Mouse (Mus musculus) liver, postnatal 0 days (tissue): Measurements from ENCODE around the gene Taf1a. TPM values are rescaled to one million over a fixed set of nuclear protein-coding genes. Genes with fewer than 3 reads are reported as not detected.
A peak's percentile ranks its signal among the peaks of the same experiment; 100 is the strongest.

ENCODE experiments used
- ATAC-seq: fragments of 200-750 bp; cut with Nextera tagmentation; 2 replicates; pipeline ENCODE4 v1.8.0; 2017; ENCODE audit warnings: mild to moderate bottlenecking, moderate library complexity
- DNase-seq: peaks from one replicate; pipeline ENCODE4 v3.0.0-alpha.2; 2016
- H3K27ac ChIP-seq: fragments of 300-500 bp; sonication (generic); 2 replicates; pipeline ENCODE4 v1.5.1; 2014; ENCODE audit warnings: antibody characterized with exemption, moderate library complexity, mild to moderate bottlenecking, low read depth
- H3K27me3 ChIP-seq: fragments of 300-500 bp; sonication (generic); 2 replicates; pipeline ENCODE4 v1.6.1; 2014; ENCODE audit warnings: low read length, control low read depth, mixed read lengths; ENCODE audit not compliant: insufficient read depth
- H3K36me3 ChIP-seq: fragments of 300-500 bp; sonication (generic); replicated peaks from 2 replicates; pipeline ENCODE4 v1.6.1; 2014; ENCODE audit warnings: mild to moderate bottlenecking, control low read depth, low read length, moderate library complexity, mixed read lengths; ENCODE audit not compliant: insufficient read depth
- H3K4me1 ChIP-seq: fragments of 300-500 bp; sonication (generic); 2 replicates; pipeline ENCODE4 v1.6.1; 2014; ENCODE audit warnings: antibody characterized with exemption, mild to moderate bottlenecking, control low read depth; ENCODE audit not compliant: insufficient read depth
- H3K4me2 ChIP-seq: fragments of 300-500 bp; sonication (generic); 2 replicates; pipeline ENCODE4 v1.6.1; 2014; ENCODE audit warnings: low read depth, mild to moderate bottlenecking, low read length, moderate library complexity, mixed read lengths
- H3K4me3 ChIP-seq: fragments of 300-500 bp; sonication (generic); 2 replicates; pipeline ENCODE4 v1.5.1; 2014; ENCODE audit warnings: low read depth, low read length
- H3K9ac ChIP-seq: fragments of 300-500 bp; sonication (generic); replicated peaks from 2 replicates; pipeline ENCODE4 v1.6.1; 2014; ENCODE audit warnings: mild to moderate bottlenecking, moderate library complexity
- H3K9me3 ChIP-seq: fragments of 300-500 bp; sonication (generic); 2 replicates; pipeline ENCODE4 v1.6.1; 2016; ENCODE audit warnings: mild to moderate bottlenecking, control low read depth, low read length, mixed read lengths
- CTCF ChIP-seq: sonication (generic); IDR thresholded peaks from 2 replicates; pipeline ENCODE4 v1.5.1; 2016; ENCODE audit warnings: antibody characterized with exemption, low read depth
- EP300 ChIP-seq: IDR thresholded peaks from 2 replicates; pipeline ENCODE4 v1.6.1; 2016; ENCODE audit warnings: antibody characterized with exemption, low read depth, mild to moderate bottlenecking
- WGBS: fragments of 180-500 bp; shearing (Covaris S2); extraction: QIAGEN DNeasy Blood & Tissue Kit; methylation state at CpG from one replicate; pipeline ENCODE4 v1.1.7; 2014; ENCODE audit not compliant: insufficient replicate concordance; 5-methylcytosine and 5-hydroxymethylcytosine counted together
- polyA plus RNA-seq: library from polyadenylated mRNA; unstranded; fragments of >200 nt; fragmentation: Nextera tagmentation; extraction: Ambion mirVana; gene quantifications from 2 replicates; pipeline ENCODE4 v1.2.1, GENCODE M21; 2015

Gene Taf1a
- polyA plus RNA-seq, 1 experiment from 2014 or later, result 4.3 TPM

GRCm38 (mm10) chr1:183362301-183362700 is 26.5 kb upstream of the Taf1a start:
- Histone ChIP-seq H3K4me3 (no peak overlapping the region), H3K9ac (no peak overlapping the region), H3K36me3 (peaks cover 48% of the 10 kb centered on the region), H3K27ac (no peak overlapping the region), H3K4me2 (no peak overlapping the region), H3K4me1 (no peaks in the 10 kb centered on the region), H3K27me3 (no peaks in the 10 kb centered on the region), H3K9me3 (no peaks in the 10 kb centered on the region)
- 35% methylated on average over 5 of the region's 5 CpGs for whole genome bisulfite sequencing
- ATAC-seq (peak; percentile 25; the same call in 1 of the 2 replicates), DNase-seq (no peak)
- no peak for TF ChIP-seq CTCF
- 0 out of 2 replicates have a peak, but pooled peaks have one; percentile 35 for TF ChIP-seq EP300

DNA sequence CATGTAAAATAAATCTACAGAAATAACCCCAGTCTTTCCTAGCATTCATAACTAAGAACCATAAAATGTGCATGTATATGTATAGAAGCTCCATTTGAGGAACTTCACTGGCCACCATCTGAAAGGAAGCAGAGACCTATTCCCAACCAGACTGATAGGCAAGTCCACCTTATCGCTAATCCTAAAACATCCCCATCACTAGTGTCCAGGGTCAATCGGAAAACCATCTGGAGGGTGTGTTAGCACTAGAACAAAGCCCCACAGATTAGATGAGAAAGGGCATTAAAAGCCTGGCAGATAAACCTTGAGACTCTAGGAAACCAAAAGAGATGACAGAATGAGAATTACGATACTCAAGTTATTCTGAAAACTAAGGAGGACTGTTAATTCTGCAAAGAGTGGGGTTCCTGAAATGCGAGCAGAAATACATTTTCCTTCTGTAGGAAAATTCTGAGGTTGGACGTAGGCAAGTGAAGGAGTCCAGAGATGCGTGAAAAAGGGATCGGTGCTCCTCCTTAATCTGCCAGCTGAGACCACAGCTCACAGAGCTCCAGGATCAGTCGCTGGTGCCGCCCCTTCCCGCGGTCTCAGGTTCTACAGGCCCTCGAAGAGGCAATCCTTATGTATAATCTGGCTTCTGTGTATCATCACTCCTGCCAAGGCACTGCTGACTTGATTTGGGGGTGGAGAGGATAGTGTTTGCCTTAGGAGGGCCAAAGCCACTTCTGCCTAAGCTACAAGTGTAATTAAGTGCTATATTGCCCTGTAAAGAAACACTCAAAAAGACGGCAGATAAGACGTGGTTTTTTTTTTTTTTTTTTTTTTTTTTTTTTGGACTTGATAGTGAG is 25.8 kb upstream of the Taf1a start:
- no peak for ATAC-seq

DNA sequence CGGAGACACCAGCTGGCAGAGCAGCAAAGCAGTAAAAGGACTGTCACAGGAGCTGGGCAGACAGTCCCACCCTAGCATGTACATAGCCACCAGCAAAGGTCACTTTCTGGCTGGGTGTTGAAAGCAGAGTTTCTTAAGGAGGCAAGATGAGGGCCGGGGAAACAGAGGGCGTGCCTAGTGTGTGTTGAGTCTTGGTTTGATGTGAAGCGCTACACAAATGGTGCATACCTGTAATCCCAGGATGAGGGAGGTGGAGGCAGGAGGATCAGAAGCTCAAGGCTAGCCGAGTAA is 25.3 kb upstream of the Taf1a start:
- DNase-seq, result no peak
- ATAC-seq, result no peak
- no peak overlapping the region for H3K4me2 ChIP-seq
- H3K27ac ChIP-seq, result no peak overlapping the region
- TF ChIP-seq CTCF (no peak), EP300 (no peak)
- H3K9me3 ChIP-seq, result no peaks in the 10 kb centered on the region
- no peak overlapping the region for H3K9ac ChIP-seq
- no peak overlapping the region for H3K4me3 ChIP-seq
- no peaks in the 10 kb centered on the region for H3K27me3 ChIP-seq
- peaks cover 5% of the 10 kb centered on the region for H3K4me1 ChIP-seq
- WGBS, result 84% methylated on average over 5 of the region's 5 CpGs
- peaks cover 36% of the 10 kb centered on the region for H3K36me3 ChIP-seq

More for the DNA sequence above, 25.8 kb upstream of the Taf1a start:
- Histone ChIP-seq H3K4me3 (no peak overlapping the region), H3K36me3 (peaks cover 42% of the 10 kb centered on the region), H3K9me3 (no peaks in the 10 kb centered on the region), H3K4me1 (peaks cover 5% of the 10 kb centered on the region), H3K9ac (no peak overlapping the region), H3K27me3 (no peaks in the 10 kb centered on the region), H3K4me2 (no peak overlapping the region), H3K27ac (no peak overlapping the region)
- no peak for DNase-seq
- 69% methylated on average over 14 of the region's 14 CpGs for WGBS
- TF ChIP-seq EP300, result no peak
- no peak for TF ChIP-seq CTCF

DNA sequence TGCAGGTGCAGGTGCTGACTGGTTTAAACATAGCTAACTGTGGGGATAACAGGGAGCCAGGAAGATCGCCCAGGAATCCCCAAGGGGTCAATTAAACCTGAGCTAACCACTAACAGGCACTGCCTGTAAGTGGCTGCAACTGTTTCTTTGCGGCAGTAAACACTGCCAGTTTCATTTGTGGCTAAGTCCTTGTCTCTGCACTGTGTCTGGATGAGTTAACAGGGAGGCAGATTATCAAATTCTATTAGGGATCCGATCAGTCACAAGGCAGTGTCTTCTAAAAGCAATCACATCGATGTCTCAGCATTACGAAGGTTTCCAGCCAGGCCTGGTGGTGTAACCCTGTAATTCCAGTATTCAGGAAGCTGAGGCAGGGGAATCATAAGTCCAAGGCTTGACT is 22.4 kb upstream of the Taf1a start:
- H3K9me3 ChIP-seq, result no peaks in the 10 kb centered on the region
- H3K4me3 ChIP-seq, result no peak overlapping the region
- H3K27ac ChIP-seq, result no peak overlapping the region
- no peak for ATAC-seq
- DNase-seq, result no peak
- 84% methylated on average over 5 of the region's 5 CpGs for WGBS
- H3K36me3 ChIP-seq, result peaks cover 19% of the 10 kb centered on the region
- no peak overlapping the region for H3K4me2 ChIP-seq
- no peaks in the 10 kb centered on the region for H3K27me3 ChIP-seq
- no peak overlapping the region for H3K9ac ChIP-seq
- peaks cover 14% of the 10 kb centered on the region for H3K4me1 ChIP-seq
- TF ChIP-seq EP300 (no peak), CTCF (no peak)

- ATAC-seq, result peak; percentile 56
- H3K4me3 ChIP-seq, result peak overlapping the region; percentile 94
- peak overlapping the region; percentile 95 for H3K4me2 ChIP-seq
- peaks cover 11% of the 10 kb centered on the region for H3K36me3 ChIP-seq
- no peaks in the 10 kb centered on the region for H3K27me3 ChIP-seq
- H3K4me1 ChIP-seq, result peaks cover 14% of the 10 kb centered on the region
- WGBS, result 4% methylated on average over 46 of the region's 56 CpGs
- H3K9me3 ChIP-seq, result no peaks in the 10 kb centered on the region
- no peak for TF ChIP-seq CTCF
- TF ChIP-seq EP300, result no peak
- peak overlapping the region; percentile 68 for H3K27ac ChIP-seq
- no peak for DNase-seq
- peak overlapping the region; percentile 92 for H3K9ac ChIP-seq
Measured at GRCm38 (mm10) chr1:183368601-183369400, 20.0 kb upstream of the Taf1a start.

DNA sequence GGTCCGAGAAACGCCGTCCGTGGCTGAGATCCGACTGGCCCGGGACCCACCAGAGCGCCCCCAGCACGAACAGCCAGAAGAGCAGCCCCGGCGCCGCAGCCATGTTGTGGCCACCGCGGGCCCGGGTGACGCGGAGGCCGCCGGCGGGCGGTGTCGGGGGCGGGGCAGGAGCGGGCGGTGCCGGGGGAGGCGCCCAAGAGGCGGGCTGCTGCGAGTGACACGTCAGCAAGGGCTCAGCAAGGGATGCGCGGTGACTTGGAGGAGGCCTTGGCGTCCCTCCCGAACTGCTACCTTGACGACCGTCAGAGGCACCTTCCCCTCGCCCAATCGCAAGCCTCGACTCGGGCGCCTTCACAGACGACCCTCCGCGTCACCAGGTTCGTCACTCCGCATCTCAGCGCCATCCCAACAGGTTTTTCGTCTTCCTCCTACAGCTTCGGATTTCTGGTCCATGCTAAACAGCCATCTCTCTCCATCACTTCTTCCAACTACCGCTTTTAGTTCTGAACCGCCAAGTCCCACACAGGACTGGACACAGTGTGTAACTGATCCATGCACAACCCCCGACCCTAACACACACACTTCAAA is 19.3 kb upstream of the Taf1a start, which contains the start of gene Mia3:
TSS of gene Mia3 (minus strand) at position 127 of the 588 bp plus-strand sequence.
- Histone ChIP-seq H3K4me2 (peak within 1 kb of the TSS; percentile 95), H3K27me3 (no peaks in the 10 kb centered on the region), H3K9me3 (peaks cover under 1% of the 10 kb centered on the region; the same call in 1 of the 2 replicates), H3K4me1 (peaks cover 14% of the 10 kb centered on the region), H3K27ac (peak within 1 kb of the TSS; percentile 68), H3K36me3 (peaks cover 4% of the 10 kb centered on the region), H3K9ac (peak within 1 kb of the TSS; percentile 92), H3K4me3 (peak within 1 kb of the TSS; percentile 94)
- ATAC-seq, result peak; percentile 99
- WGBS, result 3% methylated on average over 50 of the region's 51 CpGs
- DNase-seq, result peak; percentile 93
- no peak for TF ChIP-seq EP300
- TF ChIP-seq CTCF, result peak; percentile 31; the same call in 1 of the 2 replicates
